Mouse (Mus musculus): ENCODE results near the gene Vwa8.
"Not testable (repeated sequence)": the region's sequence is repeated elsewhere in the genome, so short reads cannot be mapped to it uniquely, and the experiment has no call there.

The Vwa8 gene

GRCm38 (mm10) chr14:78972424-78972823, 123.6 kb downstream of the Vwa8 start:
- no peak for DNase-seq (ENCODE audit: low read depth in 2 of 2, low spot score in 2 of 2)

GRCm38 (mm10) chr14:78983104-78983503, 134.3 kb downstream of the Vwa8 start:
- DNase-seq (ENCODE audit: low read depth in 2 of 2, low spot score in 2 of 2), result no peak

- no peak for DNase-seq (ENCODE audit: low read depth in 2 of 2, low spot score in 2 of 2)
Measured at GRCm38 (mm10) chr14:78984296-78984695, 135.4 kb downstream of the Vwa8 start.

- DNase-seq (ENCODE audit: low read depth in 2 of 2, low spot score in 2 of 2), result no peak
Measured at GRCm38 (mm10) chr14:78987543-78987942, 138.7 kb downstream of the Vwa8 start.

- no peak for DNase-seq (ENCODE audit: low read depth in 2 of 2, low spot score in 2 of 2)
Measured at GRCm38 (mm10) chr14:78992456-78992855, 143.6 kb downstream of the Vwa8 start.

GRCm38 (mm10) chr14:78993515-78993914, 144.7 kb downstream of the Vwa8 start:
- DNase-seq (ENCODE audit: low read depth in 2 of 2, low spot score in 2 of 2), result no peak

- DNase-seq (ENCODE audit: low read depth in 2 of 2, low spot score in 2 of 2), result no peak
Measured at GRCm38 (mm10) chr14:78996359-78996758, 147.5 kb downstream of the Vwa8 start.

- DNase-seq (ENCODE audit: low read depth in 2 of 2, low spot score in 2 of 2), result no peak
Measured at GRCm38 (mm10) chr14:79003576-79003975, 154.7 kb downstream of the Vwa8 start.

GRCm38 (mm10) chr14:79017710-79018109, 168.9 kb downstream of the Vwa8 start:
- DNase-seq (ENCODE audit: low read depth in 2 of 2, low spot score in 2 of 2), result not testable (repeated sequence)

- DNase-seq (ENCODE audit: low read depth in 2 of 2, low spot score in 2 of 2), result no peak
Measured at GRCm38 (mm10) chr14:79018564-79018963, 169.7 kb downstream of the Vwa8 start.

GRCm38 (mm10) chr14:79021725-79022124, 172.9 kb downstream of the Vwa8 start:
- no peak for DNase-seq (ENCODE audit: low read depth in 2 of 2, low spot score in 2 of 2)

GRCm38 (mm10) chr14:79028996-79029575, 180.2 kb downstream of the Vwa8 start:
- no peak for DNase-seq (ENCODE audit: low read depth in 2 of 2, low spot score in 2 of 2)

GRCm38 (mm10) chr14:79030715-79031114, 181.9 kb downstream of the Vwa8 start:
- no peak for DNase-seq (ENCODE audit: low read depth in 2 of 2, low spot score in 2 of 2)

GRCm38 (mm10) chr14:79031230-79031740, 182.4 kb downstream of the Vwa8 start:
- no peak for DNase-seq (ENCODE audit: low read depth in 2 of 2, low spot score in 2 of 2)

GRCm38 (mm10) chr14:79033396-79033795, 184.5 kb downstream of the Vwa8 start:
- no peak for DNase-seq (ENCODE audit: low read depth in 2 of 2, low spot score in 2 of 2)

GRCm38 (mm10) chr14:79034511-79034913, 185.7 kb downstream of the Vwa8 start:
- no peak for DNase-seq (ENCODE audit: low read depth in 2 of 2, low spot score in 2 of 2)

GRCm38 (mm10) chr14:79035575-79035974, 186.7 kb downstream of the Vwa8 start:
- no peak for DNase-seq (ENCODE audit: low read depth in 2 of 2, low spot score in 2 of 2)

GRCm38 (mm10) chr14:79047186-79047585, 198.3 kb downstream of the Vwa8 start:
- DNase-seq (ENCODE audit: low read depth in 2 of 2, low spot score in 2 of 2), result no peak

GRCm38 (mm10) chr14:79047956-79048355, 199.1 kb downstream of the Vwa8 start:
- no peak for DNase-seq (ENCODE audit: low read depth in 2 of 2, low spot score in 2 of 2)

GRCm38 (mm10) chr14:79049544-79049943, 200.7 kb downstream of the Vwa8 start:
- no peak for DNase-seq (ENCODE audit: low read depth in 2 of 2, low spot score in 2 of 2)

- DNase-seq (ENCODE audit: low read depth in 2 of 2, low spot score in 2 of 2), result no peak
Measured at GRCm38 (mm10) chr14:79065636-79066035, 216.8 kb downstream of the Vwa8 start.

GRCm38 (mm10) chr14:79069515-79069914, 220.7 kb downstream of the Vwa8 start:
- no peak for DNase-seq (ENCODE audit: low read depth in 2 of 2, low spot score in 2 of 2)

- no peak for DNase-seq (ENCODE audit: low read depth in 2 of 2, low spot score in 2 of 2)
Measured at GRCm38 (mm10) chr14:79074786-79075185, 225.9 kb downstream of the Vwa8 start.
